Mouse (Mus musculus): ENCODE measurements at regions not wholly inside any gene's neighbourhood (a gene's known extent, or its start where the extent isn't known, plus 50 kb on each side); places are given as distances from the start of the nearest gene placed in this dataset.

DNA sequence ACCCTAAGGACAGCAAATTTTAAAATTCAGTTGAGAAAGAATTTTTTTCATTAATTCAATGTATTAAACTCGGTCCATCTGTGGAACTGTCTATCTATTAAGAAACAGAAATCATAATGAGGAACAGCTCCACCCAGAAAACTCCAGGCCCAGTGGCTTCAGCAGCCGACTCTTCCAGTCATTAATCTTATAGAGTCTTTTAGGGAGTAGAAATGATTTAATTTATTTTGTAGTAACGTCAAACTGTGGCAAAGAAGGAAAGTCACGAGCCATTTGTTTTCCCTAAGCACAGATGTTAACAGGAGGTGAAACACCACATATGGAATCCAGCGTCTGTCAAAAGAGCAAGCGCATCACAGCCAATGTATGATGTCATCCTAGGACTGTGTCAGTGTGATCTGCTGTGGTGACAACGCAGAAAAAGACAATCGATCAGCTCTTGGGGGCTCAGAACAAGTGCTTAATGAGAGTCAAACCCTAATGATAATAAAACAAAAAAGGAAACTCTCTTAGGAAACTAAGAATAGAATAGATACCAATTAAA, 119.9 kb upstream of the Irf2bp2 start:
- Histone ChIP-seq H3K9me3 (replicated peaks; ENCODE audit: low read length) (no peaks in the 10 kb centered on the region), H3K36me3 (replicated peaks in 1 of 2; ENCODE audit: control insufficient read depth in 1 of 2, insufficient read depth in 1 of 2, low read length in 1 of 2) (no peaks in the 10 kb centered on the region), H3K79me2 (replicated peaks; ENCODE audit: control insufficient read depth, extremely low read depth, insufficient read depth, poor library complexity, severe bottlenecking) (no peaks in the 10 kb centered on the region), H3K4me3 (replicated peaks in 1 of 3; ENCODE audit: low read depth in 2 of 3, low read length in 2 of 3, poor library complexity in 1 of 3) (no peak overlapping the region), H3K4me2 (ENCODE audit: insufficient read depth, low read depth, poor library complexity, severe bottlenecking) (no peak overlapping the region), H3K9ac (ENCODE audit: insufficient read depth, low read depth) (no peak overlapping the region), H3K27ac (ENCODE audit: insufficient read depth, low read depth) (no peak overlapping the region), H3K4me1 (ENCODE audit: control insufficient read depth in 1 of 2, insufficient read depth in 2 of 2) (peaks cover 4 to 6% of the 10 kb centered on the region in 2 experiments; a peak in 2 of 4 replicates), H3K27me3 (replicated peaks) (no peaks in the 10 kb centered on the region)
- DNase-seq (ENCODE audit: extremely low read depth) = no peak
- TF ChIP-seq POLR2AphosphoS2 (IDR thresholded peaks at IDR 0.05; ENCODE audit: low read depth, low read length) (no peak), ZMIZ1 (IDR thresholded peaks at IDR 0.05; ENCODE audit: low read depth, low read length) (no peak), TBP (conservative IDR thresholded peaks at IDR 0.05; ENCODE audit: low read depth, low read length) (no peak), JUND (conservative IDR thresholded peaks at IDR 0.05; ENCODE audit: low read depth, low read length) (no peak), TCF12 (IDR thresholded peaks at IDR 0.05; ENCODE audit: low read depth, low read length) (no peak)
- in situ Hi-C loops (cut with MboI; ENCODE audit: low pct_ligation_motif_present, low pct_unique_long_range_greater_than_20kb, low sequenced_read_pairs) (no loop called here), dilution Hi-C loops (cut with MboI; ENCODE audit: extremely low pct_ligation_motif_present, extremely low pct_unique_long_range_greater_than_20kb, low sequenced_read_pairs) (no loop called here)

DNA sequence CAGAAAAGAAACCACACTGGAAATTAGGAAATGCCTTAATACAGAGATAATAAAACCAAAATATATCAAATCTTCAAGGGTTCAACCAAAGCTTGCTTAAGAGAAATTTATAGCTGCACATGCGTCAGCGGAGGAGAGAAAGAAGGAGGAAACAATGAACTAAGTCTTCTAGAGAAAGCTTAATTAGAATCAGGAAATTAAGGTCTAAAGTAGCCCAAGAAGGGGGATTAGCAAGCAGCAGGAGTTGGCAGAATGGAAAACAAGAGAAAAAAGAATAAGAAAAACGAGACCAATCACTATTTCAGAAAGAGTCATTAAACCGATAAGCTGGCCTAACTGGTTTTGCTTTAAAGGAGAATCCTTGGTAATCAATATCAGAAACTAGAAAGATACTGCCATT, 119.4 kb upstream of the Irf2bp2 start:
- dilution Hi-C loops (cut with MboI; ENCODE audit: extremely low pct_ligation_motif_present, extremely low pct_unique_long_range_greater_than_20kb, low sequenced_read_pairs) = no loop called here
- H3K9me3 ChIP-seq (replicated peaks; ENCODE audit: low read length) = no peaks in the 10 kb centered on the region
- H3K4me3 ChIP-seq (replicated peaks in 1 of 3; ENCODE audit: low read depth in 2 of 3, low read length in 2 of 3, poor library complexity in 1 of 3) = no peak overlapping the region
- no peak overlapping the region for H3K9ac ChIP-seq (ENCODE audit: insufficient read depth, low read depth)
- H3K4me1 ChIP-seq (ENCODE audit: control insufficient read depth in 1 of 2, insufficient read depth in 2 of 2) = peaks cover 4 to 7% of the 10 kb centered on the region in 2 experiments; a peak in 2 of 4 replicates
- no peaks in the 10 kb centered on the region for H3K36me3 ChIP-seq (replicated peaks in 1 of 2; ENCODE audit: control insufficient read depth in 1 of 2, insufficient read depth in 1 of 2, low read length in 1 of 2)
- no peak overlapping the region for H3K4me2 ChIP-seq (ENCODE audit: insufficient read depth, low read depth, poor library complexity, severe bottlenecking)
- H3K27ac ChIP-seq (ENCODE audit: insufficient read depth, low read depth) = no peak overlapping the region
- in situ Hi-C loops (cut with MboI; ENCODE audit: low pct_ligation_motif_present, low pct_unique_long_range_greater_than_20kb, low sequenced_read_pairs) = no loop called here
- H3K27me3 ChIP-seq (replicated peaks) = no peaks in the 10 kb centered on the region
- TF ChIP-seq CHD1 (IDR thresholded peaks at IDR 0.05; ENCODE audit: low read depth, low read length) (no peak), USF1 (IDR thresholded peaks at IDR 0.05; ENCODE audit: low read depth, low read length) (no peak), CHD2 (IDR thresholded peaks at IDR 0.05; ENCODE audit: low read length) (no peak), EP300 (IDR thresholded peaks at IDR 0.05; ENCODE audit: low read length) (no peak), MAZ (IDR thresholded peaks at IDR 0.05; ENCODE audit: low read depth, low read length) (no peak), ZNF384 (IDR thresholded peaks at IDR 0.05; ENCODE audit: low read depth, low read length) (no peak), TBP (conservative IDR thresholded peaks at IDR 0.05; ENCODE audit: low read depth, low read length) (no peak), GABPA (IDR thresholded peaks at IDR 0.05; ENCODE audit: insufficient replicate concordance, low read depth, low read length) (no peak), USF2 (conservative IDR thresholded peaks at IDR 0.05; ENCODE audit: low read depth, low read length) (no peak), NELFE (IDR thresholded peaks at IDR 0.05; ENCODE audit: low read depth, low read length) (no peak), MYC (IDR thresholded peaks at IDR 0.05; ENCODE audit: low read depth, low read length) (no peak), PAX5 (IDR thresholded peaks at IDR 0.05; ENCODE audit: low read length) (no peak), ELF1 (IDR thresholded peaks at IDR 0.05; ENCODE audit: low read depth, low read length) (no peak), IRF4 (IDR thresholded peaks at IDR 0.05; ENCODE audit: low read depth, low read length) (no peak), SMC3 (IDR thresholded peaks at IDR 0.05; ENCODE audit: low read depth, low read length) (no peak), CTCF (conservative IDR thresholded peaks at IDR 0.05 in 1 of 2, IDR thresholded peaks at IDR 0.05 in 1 of 2; ENCODE audit: low read depth in 2 of 2, low read length in 2 of 2) (no peak), POLR2A (IDR thresholded peaks at IDR 0.05; ENCODE audit: low read depth, low read length) (no peak), MAX (IDR thresholded peaks at IDR 0.05; ENCODE audit: low read length) (no peak)
- DNase-seq (ENCODE audit: extremely low read depth) = no peak
- no peaks in the 10 kb centered on the region for H3K79me2 ChIP-seq (replicated peaks; ENCODE audit: control insufficient read depth, extremely low read depth, insufficient read depth, poor library complexity, severe bottlenecking)
